Mouse (Mus musculus) C2C12 (cell line): ENCODE results near the gene Ago4.

Experiments
- CEBPB ChIP-seq: IDR thresholded peaks from one replicate; pipeline ENCODE4 v1.6.1; 2011; ENCODE audit warnings: low read depth, mild to moderate bottlenecking, control low read depth, moderate library complexity
- CTCF ChIP-seq: IDR thresholded peaks from one replicate; pipeline ENCODE4 v1.5.1; 2011; ENCODE audit not compliant: control insufficient read depth, insufficient read depth, insufficient read length

GRCm38 (mm10) chr4:126512308-126513066 is 20.8 kb downstream of the Ago4 start:
- TF ChIP-seq CTCF (no peak), CEBPB (no peak)
